Mouse (Mus musculus) hindbrain, embryonic 10.5 days (tissue): ENCODE measurements at regions not wholly inside any gene's neighbourhood (a gene's known extent, or its start where the extent isn't known, plus 50 kb on each side); places are given as distances from the start of the nearest gene placed in this dataset.
A peak's percentile ranks its signal among the peaks of the same experiment; 100 is the strongest.

Experiments
- DNase-seq: peaks from one replicate; pipeline ENCODE4 v3.0.0-alpha.2; 2017; ENCODE audit warnings: low spot score
- H3K27ac ChIP-seq: fragments of 300-500 bp; sonication (generic); 2 replicates; pipeline ENCODE4 v1.5.1; 2016; ENCODE audit warnings: mild to moderate bottlenecking, moderate library complexity
- H3K27me3 ChIP-seq: fragments of 300-500 bp; sonication (generic); 2 replicates; pipeline ENCODE4 v1.6.1; 2016; ENCODE audit warnings: mild to moderate bottlenecking; ENCODE audit not compliant: poor library complexity, insufficient read depth, severe bottlenecking
- H3K36me3 ChIP-seq: fragments of 300-500 bp; sonication (generic); 2 replicates; pipeline ENCODE4 v1.6.1; 2016; ENCODE audit warnings: mild to moderate bottlenecking, moderate library complexity
- H3K4me1 ChIP-seq: fragments of 300-500 bp; sonication (generic); replicated peaks from 2 replicates; pipeline ENCODE4 v1.6.1; 2016; ENCODE audit warnings: mild to moderate bottlenecking
- H3K4me3 ChIP-seq: fragments of 300-500 bp; sonication (generic); 2 replicates; pipeline ENCODE4 v1.5.1; 2016; ENCODE audit warnings: mild to moderate bottlenecking, moderate library complexity
- H3K9me3 ChIP-seq: fragments of 300-500 bp; sonication (generic); 2 replicates; pipeline ENCODE4 v1.6.1; 2016; ENCODE audit warnings: mild to moderate bottlenecking, moderate library complexity
- WGBS: fragments of 180-500 bp; shearing (Covaris S2); methylation state at CpG from one replicate; pipeline ENCODE4 v1.1.7; 2016; 5-methylcytosine and 5-hydroxymethylcytosine counted together

DNA sequence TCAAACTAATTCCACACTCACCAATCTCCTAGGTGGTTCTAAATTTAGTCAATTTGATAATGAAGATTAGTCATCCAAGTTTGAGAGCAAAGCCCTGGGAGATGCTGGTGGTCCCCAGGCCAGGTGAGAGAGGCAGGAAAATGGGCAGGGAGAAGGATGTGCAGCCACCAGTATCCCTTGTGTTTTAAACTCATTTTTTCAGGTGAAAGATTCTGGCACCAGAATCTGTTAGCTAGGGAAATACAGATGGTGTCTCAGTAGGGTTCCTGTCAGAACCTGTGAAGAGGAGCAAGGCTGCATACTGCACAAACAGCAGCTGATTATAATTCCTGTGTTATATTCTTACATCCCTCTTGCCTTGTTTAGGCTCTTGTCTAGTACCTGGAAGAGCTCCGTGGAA lies 527.5 kb upstream of the Lrrc6 start:
- Histone ChIP-seq H3K27ac (no peak overlapping the region), H3K9me3 (no peaks in the 10 kb centered on the region), H3K4me1 (no peaks in the 10 kb centered on the region), H3K4me3 (no peak overlapping the region), H3K27me3 (no peaks in the 10 kb centered on the region), H3K36me3 (no peaks in the 10 kb centered on the region)
- WGBS, result 92% methylated on average over 1 of the region's 1 CpGs
- no peak for DNase-seq

DNA sequence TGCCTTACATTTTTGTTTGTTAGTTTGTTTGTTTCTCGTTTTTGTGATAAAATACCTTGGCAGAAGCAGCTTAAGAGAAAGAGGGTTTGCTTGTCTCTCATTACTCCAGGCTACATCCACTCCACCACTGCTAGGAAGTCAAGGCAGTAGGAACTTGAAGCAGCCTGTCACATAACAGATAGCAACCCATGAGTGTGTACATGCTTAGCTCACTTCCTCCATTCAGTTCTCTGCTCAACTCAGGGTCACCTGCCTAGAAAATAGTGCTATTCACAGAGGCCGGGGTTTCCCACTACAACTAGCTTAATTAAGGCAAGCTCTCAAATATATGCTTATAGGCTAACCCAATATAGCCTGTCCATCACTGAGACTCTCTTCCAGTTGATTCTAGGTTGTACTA lies 527.0 kb upstream of the Lrrc6 start:
- 83% methylated on average over 2 of the region's 2 CpGs for WGBS
- no peak overlapping the region for H3K27ac ChIP-seq
- no peak for DNase-seq

DNA sequence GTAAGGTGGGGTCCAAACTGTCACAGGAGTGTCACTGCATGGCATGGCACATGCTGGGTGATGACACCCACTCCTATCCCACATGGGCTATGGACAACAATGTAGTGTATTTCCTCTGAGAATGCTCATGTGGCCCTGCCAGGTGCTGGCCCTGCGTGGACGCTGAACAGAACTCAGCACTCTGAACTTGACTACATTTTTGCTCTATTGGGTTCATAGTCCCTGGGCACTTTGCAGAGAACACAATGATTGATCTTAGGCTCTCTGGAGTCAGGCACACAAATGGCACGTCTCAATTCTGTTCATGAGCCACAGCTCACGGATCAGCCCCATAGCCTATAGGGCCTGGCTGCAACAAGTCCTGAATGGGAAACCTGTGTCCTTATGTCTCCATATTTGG lies 525.0 kb upstream of the Lrrc6 start:
- no peaks in the 10 kb centered on the region for H3K36me3 ChIP-seq
- H3K27ac ChIP-seq, result no peak overlapping the region
- no peak overlapping the region for H3K4me3 ChIP-seq
- no peaks in the 10 kb centered on the region for H3K4me1 ChIP-seq
- H3K27me3 ChIP-seq, result no peaks in the 10 kb centered on the region
- no peak for DNase-seq
- no peaks in the 10 kb centered on the region for H3K9me3 ChIP-seq
- WGBS, result 90% methylated on average over 4 of the region's 4 CpGs

More for the DNA sequence above, 527.0 kb upstream of the Lrrc6 start:
- H3K27me3 ChIP-seq, result no peaks in the 10 kb centered on the region
- H3K4me3 ChIP-seq, result no peak overlapping the region
- no peaks in the 10 kb centered on the region for H3K36me3 ChIP-seq
- no peaks in the 10 kb centered on the region for H3K4me1 ChIP-seq
- no peaks in the 10 kb centered on the region for H3K9me3 ChIP-seq

DNA sequence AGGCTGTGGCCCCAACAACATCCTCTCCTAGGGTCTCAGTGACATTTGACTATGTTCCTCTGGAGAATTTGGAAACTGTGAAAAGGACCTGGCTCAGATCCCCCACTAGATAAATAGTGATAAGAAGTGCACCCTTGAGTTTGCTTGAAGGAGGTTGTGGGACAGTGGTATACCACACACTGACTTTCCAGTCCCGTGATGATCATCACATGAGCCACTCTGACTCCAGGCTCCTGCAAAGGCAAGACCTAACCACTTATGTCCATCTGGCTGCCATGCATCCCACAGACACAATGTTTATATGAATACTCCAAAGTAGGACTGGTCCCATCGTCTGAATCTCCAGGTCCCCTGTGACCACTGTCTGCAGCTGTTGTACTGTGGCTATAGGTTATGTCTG lies 523.7 kb upstream of the Lrrc6 start:
- no peak overlapping the region for H3K27ac ChIP-seq
- no peak overlapping the region for H3K4me3 ChIP-seq
- no peaks in the 10 kb centered on the region for H3K36me3 ChIP-seq
- no peaks in the 10 kb centered on the region for H3K27me3 ChIP-seq
- 81% methylated on average over 2 of the region's 2 CpGs for WGBS
- H3K9me3 ChIP-seq, result no peaks in the 10 kb centered on the region
- H3K4me1 ChIP-seq, result peaks cover under 1% of the 10 kb centered on the region
- DNase-seq, result no peak

DNA sequence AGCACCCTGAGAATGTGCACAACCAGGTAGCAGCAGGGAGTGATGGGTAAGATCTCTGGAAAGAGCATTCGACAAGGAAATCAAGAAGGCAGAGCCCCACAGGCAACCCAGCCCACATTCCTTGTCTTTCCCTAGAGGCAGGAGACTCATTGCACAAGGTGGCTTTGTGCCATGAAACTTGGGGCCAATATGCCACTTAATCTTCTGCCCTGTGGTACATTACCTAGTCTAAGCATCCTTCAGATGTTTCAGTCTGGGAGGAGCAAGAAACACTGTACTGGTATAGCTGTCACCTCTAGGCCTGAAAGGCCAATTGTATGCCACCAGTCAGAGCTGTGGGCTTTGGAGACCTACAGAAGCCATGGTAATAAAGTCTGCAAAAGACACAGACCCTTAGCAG lies 522.4 kb upstream of the Lrrc6 start:
- Histone ChIP-seq H3K27me3 (no peaks in the 10 kb centered on the region), H3K9me3 (no peaks in the 10 kb centered on the region), H3K4me3 (no peak overlapping the region), H3K4me1 (peaks cover 8% of the 10 kb centered on the region), H3K27ac (no peak overlapping the region), H3K36me3 (no peaks in the 10 kb centered on the region)
- no peak for DNase-seq
- 89% methylated on average over 1 of the region's 1 CpGs for WGBS

DNA sequence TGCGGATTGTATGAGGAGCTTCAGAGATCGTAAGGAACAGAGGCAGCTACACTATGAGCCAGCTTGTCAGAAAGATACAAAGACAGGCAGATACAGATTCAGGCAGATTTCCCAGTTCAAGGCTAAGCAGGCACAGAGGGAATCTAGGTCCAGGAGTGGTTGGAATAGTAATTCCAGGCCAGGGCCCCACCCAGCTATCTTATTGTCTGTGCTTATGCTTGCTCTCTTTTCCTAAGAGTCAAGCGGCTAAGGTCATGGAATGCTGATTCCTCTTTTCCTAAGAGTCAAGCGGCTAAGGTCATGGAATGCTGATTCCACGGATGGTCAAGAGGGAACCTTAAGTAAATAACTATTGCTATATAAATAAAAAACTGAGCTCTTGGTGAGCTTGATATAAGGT lies 520.7 kb upstream of the Lrrc6 start:
- H3K27ac ChIP-seq, result no peak overlapping the region
- no peaks in the 10 kb centered on the region for H3K27me3 ChIP-seq
- no peaks in the 10 kb centered on the region for H3K36me3 ChIP-seq
- H3K9me3 ChIP-seq, result no peaks in the 10 kb centered on the region
- DNase-seq, result no peak
- no peak overlapping the region for H3K4me3 ChIP-seq
- WGBS, result 82% methylated on average over 5 of the region's 5 CpGs
- peaks cover 8% of the 10 kb centered on the region for H3K4me1 ChIP-seq

DNA sequence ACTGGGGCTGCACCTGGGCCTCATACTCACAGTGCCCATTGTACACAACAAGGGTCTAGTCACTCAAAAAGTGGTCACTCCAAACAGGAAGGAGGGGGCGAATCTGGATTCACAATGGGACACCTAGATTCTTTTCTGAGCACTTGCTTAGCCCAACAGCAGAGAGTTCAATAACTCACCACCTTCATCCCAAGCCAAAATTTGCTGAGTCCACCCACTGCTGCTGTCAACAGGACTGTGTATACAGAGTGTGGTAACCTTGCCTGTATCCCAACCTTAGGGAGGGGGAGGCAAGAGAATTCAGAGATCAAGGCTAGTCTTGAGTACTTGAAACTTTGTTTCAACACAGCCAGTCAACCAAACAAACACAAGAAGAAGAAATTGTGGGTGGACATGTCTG lies 519.2 kb upstream of the Lrrc6 start:
- H3K36me3 ChIP-seq, result no peaks in the 10 kb centered on the region
- H3K27ac ChIP-seq, result no peak overlapping the region
- 82% methylated on average over 1 of the region's 1 CpGs for WGBS
- DNase-seq, result no peak
- no peak overlapping the region for H3K4me3 ChIP-seq
- H3K4me1 ChIP-seq, result peaks cover 8% of the 10 kb centered on the region
- no peaks in the 10 kb centered on the region for H3K9me3 ChIP-seq
- H3K27me3 ChIP-seq, result no peaks in the 10 kb centered on the region

DNA sequence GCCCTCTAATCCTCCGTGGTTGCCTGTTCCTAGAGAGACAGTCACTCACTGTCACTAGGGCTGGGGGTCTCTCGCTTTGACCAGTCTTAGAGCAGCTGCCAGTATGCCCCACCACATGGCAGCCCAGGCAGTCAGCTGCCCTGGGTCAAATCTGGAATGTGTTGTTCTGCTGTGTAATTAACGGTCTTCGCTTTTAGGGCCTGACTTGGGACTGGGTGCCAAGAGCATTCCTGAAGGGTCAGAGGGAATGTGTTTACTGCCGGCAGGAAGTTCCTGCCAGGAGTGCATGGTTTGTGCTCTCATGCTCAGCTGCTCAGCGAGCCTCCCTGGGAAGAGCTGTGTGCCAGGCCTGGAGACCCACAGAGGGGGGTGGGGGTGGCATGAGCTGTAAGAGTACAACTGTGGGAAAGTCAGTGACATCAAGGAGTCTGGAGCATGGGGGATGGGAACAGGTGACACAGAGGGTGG lies 518.5 kb upstream of the Lrrc6 start:
- Histone ChIP-seq H3K27ac (0 out of 2 replicates have a peak overlapping the region, but pooled peaks have one; percentile 24), H3K4me1 (peaks cover 8% of the 10 kb centered on the region)
- 39% methylated on average over 6 of the region's 6 CpGs for WGBS

More for the DNA sequence above, 518.5 kb upstream of the Lrrc6 start:
- H3K9me3 ChIP-seq, result no peaks in the 10 kb centered on the region
- no peaks in the 10 kb centered on the region for H3K36me3 ChIP-seq
- H3K4me3 ChIP-seq, result no peak overlapping the region
- DNase-seq, result no peak
- no peaks in the 10 kb centered on the region for H3K27me3 ChIP-seq
